Mouse (Mus musculus): ENCODE data around the gene Fbxo27. TPM values are rescaled to one million over a fixed set of nuclear protein-coding genes. Genes with fewer than 3 reads are reported as not detected.

The Fbxo27 gene
- polyA plus RNA-seq, 1 experiment from 2014 or later = 6.3 TPM

DNA sequence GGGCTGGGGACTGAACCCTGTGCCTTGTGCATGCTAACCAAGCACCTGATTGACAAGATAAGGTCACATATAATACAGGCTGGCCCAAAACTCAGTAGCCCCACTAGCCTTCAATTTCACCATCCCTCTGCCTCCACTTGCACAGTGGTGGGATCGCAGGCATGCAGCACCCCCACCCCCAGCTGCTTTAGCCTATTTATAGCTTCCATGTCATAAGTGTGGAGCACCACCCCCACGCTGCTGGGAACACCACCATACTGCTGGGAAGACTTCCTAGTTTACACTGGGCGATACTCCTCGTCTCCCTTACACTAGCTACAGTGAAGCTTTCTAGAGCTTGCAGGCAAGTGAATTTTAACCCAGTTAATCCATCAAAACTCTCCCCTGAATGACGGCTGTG lies 22.0 kb downstream of the Fbxo27 start:
- Histone ChIP-seq H3K36me3 (no peaks in the 10 kb centered on the region), H3K9me3 (no peaks in the 10 kb centered on the region), H3K4me1 (peaks cover 31% of the 10 kb centered on the region), H3K27me3 (ENCODE audit: insufficient read depth, poor library complexity, severe bottlenecking) (no peaks in the 10 kb centered on the region), H3K4me3 (0 out of 2 replicates have a peak overlapping the region, but pooled peaks have one; percentile 0), H3K27ac (peak overlapping the region; percentile 54; the same call in 1 of the 2 replicates)
- DNase-seq (ENCODE audit: low spot score) = no peak
- 51% methylated on average over 5 of the region's 5 CpGs for WGBS

DNA sequence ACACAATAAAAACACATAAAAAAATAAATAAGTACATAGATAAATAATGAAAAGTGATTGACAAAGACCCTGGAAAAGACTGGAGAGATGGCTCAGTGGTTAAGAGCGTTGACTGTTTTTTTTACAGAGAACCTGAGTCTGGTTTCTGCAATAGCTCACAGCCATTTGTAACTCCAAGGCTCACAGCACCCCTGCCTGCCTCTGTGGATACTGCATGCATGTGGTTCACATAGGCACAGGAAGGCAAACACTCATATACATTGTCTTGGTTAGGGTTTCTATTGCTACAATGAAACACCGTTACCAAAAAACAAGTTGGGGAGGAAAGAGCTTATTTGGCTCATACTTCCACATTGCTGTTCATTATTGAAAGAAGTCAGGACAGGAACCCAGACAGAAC lies 22.9 kb downstream of the Fbxo27 start:
- Histone ChIP-seq H3K4me1 (peaks cover 31% of the 10 kb centered on the region), H3K36me3 (no peaks in the 10 kb centered on the region), H3K9me3 (no peaks in the 10 kb centered on the region), H3K27me3 (ENCODE audit: insufficient read depth, poor library complexity, severe bottlenecking) (no peaks in the 10 kb centered on the region), H3K4me3 (no peak overlapping the region), H3K27ac (no peak overlapping the region)
- DNase-seq (ENCODE audit: low spot score) = no peak
- WGBS = 90% methylated on average over 2 of the region's 2 CpGs

DNA sequence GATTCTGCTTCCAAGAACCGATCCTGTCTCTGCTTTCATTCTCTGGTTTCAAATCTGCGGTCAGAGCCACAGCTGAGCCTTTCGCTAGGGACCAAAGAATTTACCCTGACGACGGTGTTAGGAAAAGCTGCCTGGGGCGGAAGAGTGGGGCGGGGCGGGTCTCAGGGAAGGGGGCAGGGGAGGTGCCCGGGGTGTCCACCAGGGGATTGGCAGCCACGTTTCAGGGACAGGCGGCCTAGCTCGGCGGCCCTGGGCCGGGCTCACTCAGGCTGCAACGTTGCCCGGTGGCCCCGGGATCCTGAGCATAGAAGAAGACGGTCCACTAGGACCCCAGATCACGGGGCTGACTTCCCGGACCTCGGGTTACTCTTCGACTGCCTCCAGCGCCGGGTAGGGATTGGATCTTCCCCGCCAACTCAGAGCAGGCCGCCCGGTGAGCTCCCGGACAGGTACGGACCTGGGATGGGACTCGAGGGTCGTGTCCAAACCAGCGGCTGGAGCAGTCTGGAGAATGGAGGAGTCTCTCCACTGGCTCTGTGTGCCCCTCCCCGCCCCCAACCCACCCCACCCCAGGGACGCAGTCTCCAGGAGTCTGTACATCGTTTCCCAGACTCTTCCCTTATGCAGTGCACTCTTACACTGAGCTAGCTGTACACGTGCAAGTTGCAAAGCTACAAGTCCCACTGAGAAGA lies 24.1 kb downstream of the Fbxo27 start, which contains the start of gene Fbxo17:
Gene Fbxo17, plus strand, starts transcription at position 215 of the 692 bp plus-strand sequence.
- Histone ChIP-seq H3K4me3 (peak within 1 kb of the TSS; percentile 70), H3K27ac (peak within 1 kb of the TSS; percentile 92), H3K9me3 (no peaks in the 10 kb centered on the region), H3K36me3 (no peaks in the 10 kb centered on the region), H3K27me3 (ENCODE audit: insufficient read depth, poor library complexity, severe bottlenecking) (no peaks in the 10 kb centered on the region), H3K4me1 (peaks cover 31% of the 10 kb centered on the region)
- WGBS = 2% methylated on average over 35 of the region's 36 CpGs
- peak; percentile 89 for DNase-seq (ENCODE audit: low spot score)

DNA sequence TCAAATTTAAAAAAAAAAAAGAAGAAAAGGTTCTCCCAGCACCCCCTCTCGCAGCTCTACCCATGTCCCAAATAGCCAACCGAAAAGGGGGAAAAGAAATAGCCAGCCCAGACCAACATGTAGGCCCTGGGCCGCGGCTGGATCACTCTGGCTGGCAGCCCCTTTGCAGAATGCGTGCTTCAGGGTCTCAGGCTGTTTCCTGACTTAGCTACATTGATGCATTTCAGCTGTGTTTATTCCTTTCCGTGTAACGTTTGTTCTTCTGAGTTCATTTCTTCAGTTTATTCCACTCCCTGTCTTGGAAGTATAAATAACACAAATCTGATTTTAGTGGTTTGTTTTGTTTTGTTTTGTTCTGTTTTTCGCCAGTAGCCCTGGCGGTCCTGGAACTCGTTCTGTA lies 25.1 kb downstream of the Fbxo27 start:
- 84% methylated on average over 10 of the region's 10 CpGs for WGBS
- Histone ChIP-seq H3K27ac (no peak overlapping the region), H3K36me3 (no peaks in the 10 kb centered on the region), H3K4me1 (peaks cover 31% of the 10 kb centered on the region), H3K4me3 (0 out of 2 replicates have a peak overlapping the region, but pooled peaks have one; percentile 70), H3K9me3 (no peaks in the 10 kb centered on the region), H3K27me3 (ENCODE audit: insufficient read depth, poor library complexity, severe bottlenecking) (no peaks in the 10 kb centered on the region)
- no peak for DNase-seq (ENCODE audit: low spot score)

DNA sequence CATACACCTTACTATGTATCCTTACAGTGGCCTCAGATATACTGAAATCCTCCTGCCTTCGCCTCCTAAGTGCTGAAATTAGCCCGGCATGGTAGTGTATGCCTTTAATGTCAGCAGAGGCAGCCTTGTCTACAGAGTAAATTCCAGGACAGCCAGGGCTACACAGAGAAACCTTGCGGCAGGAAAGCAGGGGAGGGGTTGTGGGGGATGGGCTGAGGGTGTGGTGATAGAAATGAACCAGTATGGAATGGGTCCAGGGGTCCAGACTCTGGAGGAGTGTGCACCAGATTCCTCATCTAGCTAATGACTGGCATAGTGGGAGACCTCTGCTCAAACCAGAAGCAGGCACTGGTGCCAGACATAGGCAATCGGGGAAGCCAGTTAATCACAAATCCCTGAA lies 26.5 kb downstream of the Fbxo27 start:
- peaks cover 24% of the 10 kb centered on the region for H3K4me1 ChIP-seq
- no peak overlapping the region for H3K4me3 ChIP-seq
- no peak overlapping the region for H3K27ac ChIP-seq
- no peaks in the 10 kb centered on the region for H3K27me3 ChIP-seq (ENCODE audit: insufficient read depth, poor library complexity, severe bottlenecking)
- DNase-seq (ENCODE audit: low spot score) = no peak
- WGBS = 30% methylated on average over 4 of the region's 4 CpGs
- H3K9me3 ChIP-seq = no peaks in the 10 kb centered on the region
- H3K36me3 ChIP-seq = peaks cover 2% of the 10 kb centered on the region; the same call in 1 of the 2 replicates

DNA sequence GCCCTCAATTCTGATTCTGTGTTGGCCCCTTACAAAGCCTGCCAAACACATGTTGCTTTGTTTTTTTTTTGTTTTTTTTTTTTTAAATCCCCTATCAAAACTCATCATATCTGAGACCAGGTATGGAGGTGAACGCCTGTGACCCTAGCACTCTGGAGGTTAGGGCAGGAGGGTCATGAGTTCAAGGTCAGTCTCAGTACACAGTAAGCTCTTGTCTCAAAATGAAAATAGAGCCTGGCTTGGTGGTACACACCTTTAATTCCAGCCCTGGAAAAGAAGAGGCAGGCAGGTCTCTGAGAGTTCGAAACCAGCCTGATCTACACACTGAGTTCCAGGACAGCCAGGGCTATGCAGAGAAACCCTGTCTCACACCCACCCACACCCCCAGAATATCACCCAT lies 27.0 kb downstream of the Fbxo27 start:
- Histone ChIP-seq H3K4me1 (peaks cover 19% of the 10 kb centered on the region), H3K27ac (no peak overlapping the region), H3K9me3 (no peaks in the 10 kb centered on the region), H3K4me3 (no peak overlapping the region), H3K36me3 (peaks cover 7% of the 10 kb centered on the region), H3K27me3 (ENCODE audit: insufficient read depth, poor library complexity, severe bottlenecking) (no peaks in the 10 kb centered on the region)
- no peak for DNase-seq (ENCODE audit: low spot score)
- WGBS = 75% methylated on average over 2 of the region's 2 CpGs

DNA sequence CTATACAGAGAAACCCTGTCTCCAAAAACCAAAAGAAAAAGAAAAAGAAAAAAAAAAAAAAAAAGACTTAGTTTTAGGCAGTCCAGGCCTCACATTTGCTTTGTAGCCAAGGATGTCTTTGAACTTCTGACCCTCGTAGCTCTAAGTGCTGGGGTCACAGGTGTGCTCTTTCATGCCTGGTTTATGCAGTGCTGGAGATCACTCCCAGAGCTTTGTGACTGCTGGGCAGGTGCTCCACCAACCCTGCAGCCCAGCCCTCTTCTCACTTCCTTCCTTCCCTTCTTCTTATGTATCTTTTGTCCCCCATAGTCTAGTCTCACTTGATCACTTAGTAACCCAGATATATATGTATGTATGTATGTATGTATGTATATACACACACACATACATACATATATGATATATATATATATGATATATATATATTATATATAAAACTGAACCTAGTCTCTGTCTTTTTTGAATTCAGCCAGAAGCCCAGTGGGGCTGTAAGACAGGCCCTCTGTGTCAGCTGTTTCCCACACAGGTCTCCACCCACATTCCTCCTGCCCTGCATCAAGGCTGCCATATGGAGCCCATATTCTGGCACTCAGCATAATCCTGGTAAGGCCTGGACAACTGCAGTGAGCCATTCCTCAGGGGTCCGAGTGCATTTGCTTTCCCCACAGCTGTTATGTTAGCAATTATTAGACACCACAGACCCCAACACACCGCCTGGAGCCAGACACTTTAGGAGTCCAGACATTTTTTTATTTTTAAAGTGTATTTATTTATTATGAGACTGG lies 28.3 kb downstream of the Fbxo27 start:
- Histone ChIP-seq H3K4me3 (no peak overlapping the region), H3K27me3 (ENCODE audit: insufficient read depth, poor library complexity, severe bottlenecking) (no peaks in the 10 kb centered on the region), H3K27ac (no peak overlapping the region), H3K36me3 (peaks cover 13% of the 10 kb centered on the region), H3K9me3 (no peaks in the 10 kb centered on the region), H3K4me1 (peaks cover 13% of the 10 kb centered on the region)
- WGBS = 74% methylated on average over 3 of the region's 3 CpGs
- no peak for DNase-seq (ENCODE audit: low spot score)

DNA sequence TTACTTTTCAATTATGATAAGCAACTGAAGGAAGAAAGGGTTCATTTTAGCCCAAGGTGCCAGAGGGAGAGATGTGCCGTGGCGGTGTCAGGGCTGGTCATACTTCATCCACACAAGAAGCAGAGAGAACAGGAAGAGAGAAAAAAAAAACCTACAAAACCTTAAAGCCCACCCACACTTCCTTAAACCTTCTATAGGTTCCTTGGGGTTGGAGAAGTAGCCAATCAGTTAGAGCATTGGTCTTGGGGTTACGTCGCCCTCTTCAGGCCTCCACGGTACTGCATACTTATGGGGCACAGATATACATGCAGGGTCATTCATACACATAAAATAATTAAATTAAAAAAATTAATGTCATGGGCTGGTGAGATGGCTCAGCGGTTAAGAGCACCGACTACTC lies 29.4 kb downstream of the Fbxo27 start:
- H3K4me1 ChIP-seq = peaks cover 9% of the 10 kb centered on the region
- H3K27me3 ChIP-seq (ENCODE audit: insufficient read depth, poor library complexity, severe bottlenecking) = no peaks in the 10 kb centered on the region
- no peak for DNase-seq (ENCODE audit: low spot score)
- no peak overlapping the region for H3K4me3 ChIP-seq
- H3K27ac ChIP-seq = no peak overlapping the region
- H3K9me3 ChIP-seq = no peaks in the 10 kb centered on the region
- peaks cover 13% of the 10 kb centered on the region for H3K36me3 ChIP-seq
- 89% methylated on average over 7 of the region's 7 CpGs for WGBS

DNA sequence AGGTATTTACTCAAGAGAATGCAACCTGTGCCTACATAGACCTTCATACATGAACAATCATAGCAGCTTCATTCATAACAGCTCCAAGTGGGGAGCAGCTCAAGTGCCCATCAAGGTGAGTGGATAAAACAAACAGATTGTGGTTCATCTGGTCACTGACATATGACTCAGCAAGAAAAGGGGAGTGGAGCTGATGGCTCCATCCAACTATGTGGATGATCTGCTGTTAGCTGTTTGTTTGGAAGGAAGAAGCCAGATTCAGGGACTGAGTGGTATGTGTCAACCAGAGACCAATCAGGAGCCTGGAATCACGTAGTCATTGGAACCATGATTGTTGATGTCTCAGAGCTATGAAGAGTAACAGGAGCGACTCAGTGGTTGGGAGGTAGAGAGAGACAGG lies 32.0 kb downstream of the Fbxo27 start:
- Histone ChIP-seq H3K9me3 (no peaks in the 10 kb centered on the region), H3K4me3 (no peak overlapping the region), H3K36me3 (peaks cover 14% of the 10 kb centered on the region), H3K27ac (no peak overlapping the region), H3K4me1 (no peaks in the 10 kb centered on the region), H3K27me3 (ENCODE audit: insufficient read depth, poor library complexity, severe bottlenecking) (no peaks in the 10 kb centered on the region; the same call in 1 of the 2 replicates)
- DNase-seq (ENCODE audit: low spot score) = no peak
- WGBS = 90% methylated on average over 2 of the region's 2 CpGs

DNA sequence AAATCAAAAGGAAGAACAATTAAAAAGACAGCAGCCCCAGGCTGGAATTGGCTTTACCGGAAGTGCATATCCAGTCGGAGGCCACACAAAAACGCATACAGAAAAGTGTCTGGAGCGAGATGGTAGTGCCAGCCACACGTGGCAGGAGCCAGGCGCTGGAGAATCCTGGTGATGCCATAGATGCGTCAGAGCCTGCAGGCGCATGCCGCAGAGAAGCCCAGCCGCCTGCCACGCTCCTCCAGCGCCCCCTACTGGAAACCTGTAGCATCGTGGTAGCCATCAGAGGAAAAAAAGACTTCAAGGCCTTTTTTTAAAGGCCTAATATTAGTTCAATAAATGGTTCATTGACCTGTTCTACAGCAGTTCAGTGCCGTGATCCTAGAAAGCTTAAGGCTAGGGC lies 34.0 kb downstream of the Fbxo27 start:
- H3K4me1 ChIP-seq = no peaks in the 10 kb centered on the region
- H3K4me3 ChIP-seq = no peak overlapping the region
- DNase-seq (ENCODE audit: low spot score) = peak; percentile 86
- H3K36me3 ChIP-seq = peaks cover 24% of the 10 kb centered on the region
- WGBS = 7% methylated on average over 14 of the region's 14 CpGs
- H3K27me3 ChIP-seq (ENCODE audit: insufficient read depth, poor library complexity, severe bottlenecking) = no peaks in the 10 kb centered on the region; the same call in 1 of the 2 replicates
- H3K9me3 ChIP-seq = no peaks in the 10 kb centered on the region
- H3K27ac ChIP-seq = no peak overlapping the region

DNA sequence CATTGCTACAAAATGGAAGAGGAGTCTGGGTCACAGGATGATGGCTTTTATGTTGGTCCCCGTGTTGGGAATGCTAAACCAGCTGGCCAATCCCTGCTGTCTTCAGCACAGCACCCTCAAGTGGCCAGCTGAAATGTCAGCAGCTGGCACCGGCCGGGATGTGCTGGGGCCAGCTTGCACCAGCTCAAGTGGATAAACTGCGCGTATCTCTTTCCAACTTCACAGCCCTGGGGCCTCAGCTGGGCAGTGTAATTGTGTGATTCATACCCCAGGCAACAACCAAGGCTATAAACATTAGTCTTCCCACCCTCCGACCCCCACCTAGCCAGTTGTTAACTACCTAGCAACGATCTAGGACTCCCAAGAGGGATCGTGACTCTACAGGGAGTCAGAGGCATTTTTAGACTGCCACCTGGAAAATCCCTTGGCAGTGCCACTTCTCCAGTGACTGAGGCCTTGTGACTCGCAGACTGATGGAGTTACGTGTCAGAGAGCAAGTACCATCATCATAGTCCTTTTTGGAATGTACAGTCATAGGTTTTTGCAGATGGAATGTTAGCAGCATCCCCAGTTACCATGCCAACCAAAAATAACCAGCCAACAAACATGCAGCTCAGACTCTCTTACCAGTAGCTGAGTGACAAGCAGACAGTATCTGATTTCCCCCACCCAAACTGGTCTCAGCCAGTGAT lies 35.1 kb downstream of the Fbxo27 start:
- DNase-seq (ENCODE audit: low spot score) = no peak
- Histone ChIP-seq H3K9me3 (no peaks in the 10 kb centered on the region), H3K36me3 (peaks cover 26% of the 10 kb centered on the region), H3K4me3 (no peak overlapping the region), H3K4me1 (peaks cover 7% of the 10 kb centered on the region), H3K27me3 (ENCODE audit: insufficient read depth, poor library complexity, severe bottlenecking) (peaks cover 6% of the 10 kb centered on the region; the same call in 1 of the 2 replicates), H3K27ac (no peak overlapping the region)
- WGBS = 57% methylated on average over 10 of the region's 10 CpGs

DNA sequence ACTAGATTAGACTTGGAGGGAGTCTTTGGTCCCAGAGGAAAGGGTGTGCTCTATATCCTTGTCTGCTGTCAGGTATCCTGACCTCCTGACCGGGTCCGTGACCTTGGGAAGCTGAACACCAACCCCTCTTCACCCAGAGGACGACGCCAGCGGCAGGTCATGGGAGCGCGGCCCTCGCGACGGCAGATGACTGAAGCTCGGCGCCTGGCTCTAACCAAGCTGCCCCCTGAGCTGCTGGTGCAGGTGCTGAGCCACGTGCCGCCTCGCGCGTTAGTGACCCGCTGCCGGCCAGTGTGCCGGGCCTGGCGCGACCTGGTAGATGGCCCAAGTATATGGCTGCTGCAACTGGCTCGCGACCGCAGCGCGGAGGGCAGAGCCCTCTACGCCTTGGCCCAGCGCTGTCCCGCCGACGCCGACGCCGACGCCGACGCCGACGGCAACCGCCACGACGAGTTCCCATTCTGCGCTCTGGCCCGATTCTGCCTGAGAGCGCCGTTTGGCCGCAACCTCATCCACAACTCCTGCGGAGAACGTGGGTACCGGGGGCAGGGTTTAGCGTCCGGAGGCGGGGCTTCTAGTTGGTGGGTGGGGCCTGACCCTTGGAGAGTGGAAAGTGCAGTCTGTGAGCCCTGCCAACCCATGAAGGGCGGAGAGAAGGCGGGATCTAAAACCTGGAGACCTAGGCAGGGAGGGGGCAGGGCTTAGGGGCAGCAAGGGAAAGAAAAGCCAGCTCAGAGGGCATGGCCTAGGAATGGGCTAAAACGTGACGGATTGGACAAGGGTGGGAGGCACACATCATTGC lies 39.9 kb downstream of the Fbxo27 start:
- peak overlapping the region; percentile 56 for H3K27ac ChIP-seq

More for the DNA sequence above, 39.9 kb downstream of the Fbxo27 start:
- WGBS = 3% methylated on average over 58 of the region's 58 CpGs
- H3K4me1 ChIP-seq = peaks cover 16% of the 10 kb centered on the region
- H3K36me3 ChIP-seq = peaks cover 43% of the 10 kb centered on the region
- no peaks in the 10 kb centered on the region for H3K9me3 ChIP-seq
- peak; percentile 93 for DNase-seq (ENCODE audit: low spot score)
- peak overlapping the region; percentile 66 for H3K4me3 ChIP-seq
- peaks cover 6% of the 10 kb centered on the region; the same call in 1 of the 2 replicates for H3K27me3 ChIP-seq (ENCODE audit: insufficient read depth, poor library complexity, severe bottlenecking)
